Mouse (Mus musculus): ENCODE measurements around the gene 1700006A11Rik. TPM values are rescaled to one million over a fixed set of nuclear protein-coding genes. Genes with fewer than 3 reads are reported as not detected.
"Not testable (repeated sequence)": the region's sequence is repeated elsewhere in the genome, so short reads cannot be mapped to it uniquely, and the experiment has no call there.

1700006A11Rik gene
- not detected for total RNA-seq (2021)

- DNase-seq = no peak
- intact Hi-C loops (cut with DNase I) = no loop called here
Measured at GRCm38 (mm10) chr3:124425940-124426339, at the start of gene 1700006A11Rik. Gene 1700006A11Rik (minus strand): TSS chr3:124426040.

- intact Hi-C loops (cut with DNase I) = not testable (repeated sequence)
Measured at GRCm38 (mm10) chr3:124474291-124474690, 48.5 kb upstream of the 1700006A11Rik start.

GRCm38 (mm10) chr3:124466102-124466730, 40.4 kb upstream of the 1700006A11Rik start:
- DNase-seq = no peak
- intact Hi-C loops (cut with DNase I) = no loop called here

More at GRCm38 (mm10) chr3:124474291-124474690, 48.5 kb upstream of the 1700006A11Rik start:
- DNase-seq = not testable (repeated sequence)

- DNase-seq = no peak
- intact Hi-C loops (cut with DNase I) = no loop called here
Measured at GRCm38 (mm10) chr3:124392201-124392600, 33.6 kb downstream of the 1700006A11Rik start.

- intact Hi-C loops (cut with DNase I) = no loop called here
- no peak for DNase-seq
Measured at GRCm38 (mm10) chr3:124390101-124390500, 35.7 kb downstream of the 1700006A11Rik start.

GRCm38 (mm10) chr3:124389650-124390049, 36.2 kb downstream of the 1700006A11Rik start:
- no peak for DNase-seq
- intact Hi-C loops (cut with DNase I) = no loop called here

GRCm38 (mm10) chr3:124385377-124385776, 40.5 kb downstream of the 1700006A11Rik start:
- DNase-seq; intact Hi-C loops (cut with DNase I): not testable (repeated sequence)

- DNase-seq = no peak
- intact Hi-C loops (cut with DNase I) = no loop called here
Measured at GRCm38 (mm10) chr3:124372031-124372430, 53.8 kb downstream of the 1700006A11Rik start.

GRCm38 (mm10) chr3:124357533-124357932, 68.3 kb downstream of the 1700006A11Rik start:
- no peak for DNase-seq
- intact Hi-C loops (cut with DNase I) = no loop called here

Other genes starting within 250 kb of the 1700006A11Rik start
- under 1 TPM; 0.08 to 0.14 TPM for gene Tram1l1, start 105.2 kb downstream of the 1700006A11Rik start, total RNA-seq (2021)
- not detected for gene 1700003H04Rik, start 155.1 kb upstream of the 1700006A11Rik start, total RNA-seq (2021)

All from heart, postnatal 36 days (tissue).